11 mouse cellular contexts compared by ENCODE assay signal in the genomic region with DNA sequence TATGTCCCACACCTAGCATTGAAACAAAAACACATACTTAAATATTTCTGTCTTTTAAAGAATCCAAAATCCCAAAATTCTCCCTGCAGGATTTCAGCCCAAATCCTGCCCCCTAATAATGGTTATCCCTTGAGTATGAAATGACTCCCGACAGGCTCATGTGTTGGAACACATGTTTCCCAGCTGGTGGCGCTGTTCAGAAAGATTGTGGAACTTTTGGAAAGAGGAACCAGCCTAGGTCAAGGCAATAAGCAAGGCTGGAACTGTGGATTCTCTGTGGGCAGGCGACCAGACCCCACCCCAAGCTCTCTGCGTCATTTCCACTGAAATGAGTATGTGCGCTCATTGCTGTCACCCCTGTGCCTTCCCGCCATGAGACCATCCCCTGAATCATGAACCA. TPM values are rescaled to one million over a fixed set of nuclear protein-coding genes. Genes with fewer than 3 reads are reported as not detected.
DNase-seq lines count a peak whose midpoint lies in the region; ATAC-seq and TF ChIP-seq lines count a peak whose summit lies in the region.
"Had no signal": no experiment of that assay in that cellular context is flagged by ENCODE, and none has a peak within 500 bp of the region (broad histone marks: within the 10 kb centered on the region; RNA-seq: fewer than 3 reads in every experiment).

No protein-coding gene starts in this region.

- WGBS in heart, embryonic 12.5 days = 82% methylated on average over 6 of the region's 6 CpGs

- H3K79me2 ChIP-seq in MEL (ENCODE audit: control insufficient read depth, insufficient read depth, low read length, poor library complexity) = no peaks in the 10 kb centered on the region

- TF ChIP-seq RAD21 in MEL (IDR thresholded peaks at IDR 0.05; ENCODE audit: low read depth, low read length) = peak; percentile 39

- TF ChIP-seq CTCF in MEL (IDR thresholded peaks at IDR 0.05 in 2 of 3, conservative IDR thresholded peaks at IDR 0.05 in 1 of 3; ENCODE audit: control insufficient read depth in 1 of 3, insufficient read depth in 1 of 3, low read depth in 2 of 3, low read length in 3 of 3, poor library complexity in 1 of 3, severe bottlenecking in 1 of 3) = peak; percentile 34 to 60 (median 34); a peak in 4 of 6 replicates

- peaks cover 41% of the 10 kb centered on the region for H3K36me3 ChIP-seq in heart, embryonic 12.5 days
- H3K36me3 ChIP-seq in MEL (ENCODE audit: control insufficient read depth in 1 of 2, insufficient read depth in 2 of 2, low read length in 2 of 2) = peaks cover 0 to 6% of the 10 kb centered on the region in 2 experiments; a peak in 2 of 4 replicates

- no peaks in the 10 kb centered on the region for H3K27me3 ChIP-seq in heart, embryonic 12.5 days (replicated peaks)
- no peaks in the 10 kb centered on the region for H3K27me3 ChIP-seq in MEL (ENCODE audit: control insufficient read depth in 1 of 2, insufficient read depth in 2 of 2, low read length in 2 of 2)
- H3K27me3 ChIP-seq: embryonic facial prominence, embryonic 15.5 days; liver, embryonic 13.5 days; neural tube, embryonic 13.5 days had no signal

- no peak overlapping the region for H3K4me3 ChIP-seq in heart, embryonic 12.5 days
- H3K4me3 ChIP-seq in MEL (ENCODE audit: control insufficient read depth in 1 of 2, insufficient read depth in 1 of 2, low read depth in 2 of 2, low read length in 2 of 2) = no peak overlapping the region
- H3K4me3 ChIP-seq: embryonic facial prominence, embryonic 15.5 days; liver, embryonic 13.5 days; neural tube, embryonic 13.5 days had no signal

- ATAC-seq in heart, embryonic 12.5 days (ENCODE audit: insufficient number of reproducible peaks, low FRiP score) = no peak
- no peak for ATAC-seq in inflammation-experienced regulatory T-cells, adult 6 months

- H3K9me3 ChIP-seq in heart, embryonic 12.5 days (replicated peaks) = no peaks in the 10 kb centered on the region
- no peaks in the 10 kb centered on the region for H3K9me3 ChIP-seq in MEL (replicated peaks; ENCODE audit: insufficient read depth, low read length)
- H3K9me3 ChIP-seq: embryonic facial prominence, embryonic 15.5 days; liver, embryonic 13.5 days had no signal

- DNase-seq in heart, adult 11 months = peak; percentile 44
- DNase-seq in 3T3-L1 (ENCODE audit: low read depth, low spot score) (peak; percentile 10), MEL (ENCODE audit: low read depth, low spot score) (peak; percentile 64)
- DNase-seq in induced T-regulatory cell, adult 2 months (ENCODE audit: low read depth) = peak; percentile 14
- DNase-seq in spleen, postnatal 14 days (ENCODE audit: low spot score in 2 of 2) = no peak
- no peak for DNase-seq in layer of hippocampus, postnatal 36 days
- DNase-seq: liver, embryonic 13.5 days had no signal

- H3K27ac ChIP-seq in heart, embryonic 12.5 days (ENCODE audit: poor library complexity, severe bottlenecking) = no peak overlapping the region
- H3K27ac ChIP-seq in MEL (ENCODE audit: control insufficient read depth, low read depth, low read length) = no peak overlapping the region
- H3K27ac ChIP-seq: embryonic facial prominence, embryonic 15.5 days; liver, embryonic 13.5 days; neural tube, embryonic 13.5 days had no signal

- no peak for TF ChIP-seq EP300 in MEL (IDR thresholded peaks at IDR 0.05; ENCODE audit: low read depth in 1 of 2, low read length in 2 of 2)

- no peak overlapping the region for H3K9ac ChIP-seq in heart, embryonic 12.5 days
- H3K9ac ChIP-seq in MEL (ENCODE audit: control insufficient read depth, low read depth, low read length, poor library complexity, severe bottlenecking) = no peak overlapping the region
- H3K9ac ChIP-seq: embryonic facial prominence, embryonic 15.5 days; liver, embryonic 13.5 days; neural tube, embryonic 13.5 days had no signal

- peaks cover 4% of the 10 kb centered on the region; the same call in 1 of the 2 replicates for H3K4me1 ChIP-seq in heart, embryonic 12.5 days (replicated peaks)
- H3K4me1 ChIP-seq in MEL (ENCODE audit: control insufficient read depth in 1 of 2, insufficient read depth in 2 of 2, low read length in 2 of 2) = no peaks in the 10 kb centered on the region
- H3K4me1 ChIP-seq: embryonic facial prominence, embryonic 15.5 days; liver, embryonic 13.5 days; neural tube, embryonic 13.5 days had no signal

- H3K4me2 ChIP-seq in heart, embryonic 12.5 days = no peak overlapping the region
- H3K4me2 ChIP-seq: embryonic facial prominence, embryonic 15.5 days; liver, embryonic 13.5 days; neural tube, embryonic 13.5 days had no signal

- TF ChIP-seq POLR2A in MEL (IDR thresholded peaks at IDR 0.05; ENCODE audit: control insufficient read depth in 1 of 2, insufficient read depth in 1 of 2, low read depth in 1 of 2, low read length in 2 of 2, poor library complexity in 1 of 2) = no peak

TF ChIP-seq in MEL, 35 proteins besides CTCF, POLR2A, EP300 and RAD21:
- TF ChIP-seq ETS1 (IDR thresholded peaks at IDR 0.05; ENCODE audit: low read depth, low read length) = no peak
- no peak for TF ChIP-seq ZNF384 (IDR thresholded peaks at IDR 0.05; ENCODE audit: low read depth, low read length)
- no peak for TF ChIP-seq ZC3H11A (IDR thresholded peaks at IDR 0.05; ENCODE audit: low read depth, low read length)
- peak; percentile 59 for TF ChIP-seq SMC3 (IDR thresholded peaks at IDR 0.05; ENCODE audit: low read depth, low read length)

RNA-seq across cellular contexts. Expression of gene Rwdd4a, which starts 20.1 kb away (rescaled TPM):
- polyA plus RNA-seq in heart, embryonic 12.5 days (2016; fragmentation: Nextera tagmentation; extraction: Ambion mirVana) = 32.9 and 34.1 TPM in 2 replicates
- total RNA-seq in MEL (2012; rRNA removed) = 39.0 and 47.2 TPM in 2 replicates
- polyA plus RNA-seq in MEL (2012; ENCODE audit: insufficient read depth in 1 of 2, insufficient read length in 2 of 2, low read depth in 1 of 2, low replicate concordance in 2 of 2, missing spikeins in 1 of 2) = 10 to 100 TPM in 1 of 2 experiments, not detected in 1; 64.0 TPM
- polyA plus RNA-seq in inflammation-experienced regulatory T-cells, adult 6 months (2017; shearing (Covaris generic)) = 10 to 100 TPM; 17.3 to 21.5 (median 21.0) TPM
- 10 to 100 TPM; 32.1 to 32.9 TPM for total RNA-seq in layer of hippocampus, postnatal 36 days (2021)

RNA-seq across cellular contexts. Expression of gene Trappc11, which starts 20.3 kb away (rescaled TPM):
- 26.0 and 28.4 TPM in 2 replicates for polyA plus RNA-seq in heart, embryonic 12.5 days (2016; fragmentation: Nextera tagmentation; extraction: Ambion mirVana)
- 22.8 and 22.9 TPM in 2 replicates for total RNA-seq in MEL (2012; rRNA removed)
- 10 to 100 TPM in 1 of 2 experiments, not detected in 1; 30.1 TPM for polyA plus RNA-seq in MEL (2012; ENCODE audit: insufficient read depth in 1 of 2, insufficient read length in 2 of 2, low read depth in 1 of 2, low replicate concordance in 2 of 2, missing spikeins in 1 of 2)
- polyA plus RNA-seq in inflammation-experienced regulatory T-cells, adult 6 months (2017; shearing (Covaris generic)) = 10 to 100 TPM; 18.8 to 23.3 (median 20.9) TPM
- total RNA-seq in layer of hippocampus, postnatal 36 days (2021) = 10 to 100 TPM; 54.2 to 55.3 TPM

Comparison
In these comparisons a context has a peak if more than half of its experiments do, and no peak if none do; other contexts are left out.
1. DNase-seq: peak in heart, adult 11 months (single experiment), 3T3-L1 (single experiment), MEL (single experiment) and induced T-regulatory cell, adult 2 months (single experiment); none in spleen, postnatal 14 days (0 of 2) and layer of hippocampus, postnatal 36 days (0 of 2).